In the genomic region with DNA sequence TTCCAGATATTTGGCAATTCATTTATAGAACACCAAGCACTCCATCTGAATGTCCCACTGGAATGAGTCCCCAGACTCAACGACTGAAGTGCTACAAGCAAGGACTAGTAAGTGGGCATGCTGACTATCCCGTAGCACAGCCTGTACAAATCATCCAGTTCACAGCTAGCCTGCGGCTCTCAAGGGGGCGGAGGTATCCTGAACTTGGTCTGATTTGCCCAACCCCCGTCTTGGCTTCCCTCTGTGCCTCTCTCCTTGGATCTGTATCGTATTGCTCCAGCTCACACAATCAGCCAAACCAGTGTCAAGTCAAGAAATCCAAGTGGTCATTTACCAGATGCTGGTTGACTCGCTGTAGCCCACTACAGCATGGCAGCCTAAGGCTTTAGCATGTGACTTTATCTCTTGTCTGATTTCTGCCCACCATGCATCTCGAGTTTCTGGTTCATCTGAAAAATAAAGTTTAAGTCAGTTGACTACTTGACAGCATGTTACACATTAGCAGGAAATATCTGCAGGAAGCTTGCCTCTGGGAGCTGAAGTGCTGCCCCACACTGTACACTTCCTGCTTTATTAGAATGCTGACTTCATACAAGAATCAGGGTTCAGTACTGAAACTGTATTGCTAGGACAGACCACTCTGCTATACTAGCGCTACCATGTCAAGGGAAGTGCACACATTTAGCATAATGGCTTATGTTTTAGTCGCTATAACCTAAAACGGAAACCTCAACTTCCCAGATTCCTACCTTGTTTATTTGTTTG, we compare ENCODE assay signal across 10 mouse cellular contexts. TPM values are rescaled to one million over a fixed set of nuclear protein-coding genes. Genes with fewer than 3 reads are reported as not detected.
A peak's percentile ranks its signal among the peaks of the same experiment; 100 is the strongest.
DNase-seq lines count a peak whose midpoint lies in the region; ATAC-seq and TF ChIP-seq lines count a peak whose summit lies in the region.
"Had no signal": no experiment of that assay in that cellular context is flagged by ENCODE, and none has a peak within 500 bp of the region (broad histone marks: within the 10 kb centered on the region; RNA-seq: fewer than 3 reads in every experiment).

No protein-coding gene starts in this region.

- H3K9me3 ChIP-seq in heart, embryonic 13.5 days: no peaks in the 10 kb centered on the region
- no peaks in the 10 kb centered on the region for H3K9me3 ChIP-seq in stomach, embryonic 16.5 days (replicated peaks; ENCODE audit: control insufficient read depth, low read length)
- H3K9me3 ChIP-seq in stomach, postnatal 0 days (ENCODE audit: control insufficient read depth, low read length): no peaks in the 10 kb centered on the region
- no peaks in the 10 kb centered on the region for H3K9me3 ChIP-seq in liver, embryonic 15.5 days (replicated peaks)

- no peak for TF ChIP-seq CTCF in stomach, postnatal 0 days (IDR thresholded peaks at IDR 0.05; ENCODE audit: low read depth)
- TF ChIP-seq CTCF in layer of hippocampus, adult 2 months (conservative IDR thresholded peaks at IDR 0.05): no peak

- DNase-seq in heart, postnatal 25 days (ENCODE audit: low spot score): no peak
- no peak for DNase-seq in stomach, postnatal 0 days (ENCODE audit: low spot score)
- DNase-seq in left cerebral cortex, postnatal 10 days (ENCODE audit: extremely low spot score in 1 of 2, low spot score in 2 of 2): no peak
- DNase-seq in layer of hippocampus, adult 2 months (ENCODE audit: low spot score in 2 of 2): no peak
- DNase-seq: cerebellum, postnatal 25 days; gastrocnemius, postnatal 25 days had no signal

- H3K27me3 ChIP-seq in heart, embryonic 13.5 days (replicated peaks): no peaks in the 10 kb centered on the region
- no peaks in the 10 kb centered on the region for H3K27me3 ChIP-seq in stomach, embryonic 16.5 days (ENCODE audit: control insufficient read depth, insufficient read depth, low read length)
- H3K27me3 ChIP-seq in stomach, postnatal 0 days (ENCODE audit: control insufficient read depth, insufficient read depth, low read length): no peaks in the 10 kb centered on the region
- no peaks in the 10 kb centered on the region for H3K27me3 ChIP-seq in liver, embryonic 15.5 days

- intact Hi-C loops in heart, postnatal 25 days (cut with DNase I): no loop called here
- intact Hi-C loops in left cerebral cortex, postnatal 10 days (cut with DNase I): no loop called here

- H3K27ac ChIP-seq in heart, embryonic 13.5 days (replicated peaks): peak overlapping the region; percentile 57
- H3K27ac ChIP-seq in stomach, embryonic 16.5 days (ENCODE audit: low read length): peak overlapping the region; percentile 55
- H3K27ac ChIP-seq in stomach, postnatal 0 days (replicated peaks): no peak overlapping the region
- 0 out of 2 replicates have a peak overlapping the region, but pooled peaks have one; percentile 19 for H3K27ac ChIP-seq in liver, embryonic 15.5 days (replicated peaks)
- no peak overlapping the region for H3K27ac ChIP-seq in layer of hippocampus, adult 2 months

- H3K9ac ChIP-seq in heart, embryonic 13.5 days: no peak overlapping the region
- H3K9ac ChIP-seq in stomach, embryonic 16.5 days (ENCODE audit: low read length): no peak overlapping the region
- no peak overlapping the region for H3K9ac ChIP-seq in stomach, postnatal 0 days (ENCODE audit: low read length)
- no peak overlapping the region for H3K9ac ChIP-seq in liver, embryonic 15.5 days

- H3K4me2 ChIP-seq in heart, embryonic 13.5 days: no peak overlapping the region
- no peak overlapping the region for H3K4me2 ChIP-seq in stomach, embryonic 16.5 days (ENCODE audit: low read depth, low read length)
- no peak overlapping the region for H3K4me2 ChIP-seq in stomach, postnatal 0 days (replicated peaks; ENCODE audit: low read depth)
- no peak overlapping the region for H3K4me2 ChIP-seq in liver, embryonic 15.5 days

- ATAC-seq in heart, embryonic 13.5 days (ENCODE audit: extremely low read depth, insufficient number of reproducible peaks, low FRiP score, low TSS enrichment): no peak
- ATAC-seq in stomach, embryonic 16.5 days (ENCODE audit: insufficient read depth, low FRiP score): no peak
- no peak; the same call in 1 of the 2 replicates for ATAC-seq in stomach, postnatal 0 days (ENCODE audit: low FRiP score, low TSS enrichment)
- peak; percentile 51 for ATAC-seq in liver, embryonic 15.5 days (ENCODE audit: insufficient read depth)
- ATAC-seq: intestine, postnatal 0 days had no signal

- H3K4me3 ChIP-seq in heart, embryonic 13.5 days: no peak overlapping the region
- no peak overlapping the region for H3K4me3 ChIP-seq in stomach, embryonic 16.5 days (replicated peaks; ENCODE audit: low read length)
- no peak overlapping the region for H3K4me3 ChIP-seq in stomach, postnatal 0 days (ENCODE audit: low read depth, low read length)
- H3K4me3 ChIP-seq in liver, embryonic 15.5 days (replicated peaks): no peak overlapping the region
- H3K4me3 ChIP-seq in layer of hippocampus, adult 2 months: no peak overlapping the region

- H3K36me3 ChIP-seq in heart, embryonic 13.5 days: peaks cover 58% of the 10 kb centered on the region
- peaks cover 9% of the 10 kb centered on the region; the same call in 1 of the 2 replicates for H3K36me3 ChIP-seq in stomach, embryonic 16.5 days (ENCODE audit: control insufficient read depth, insufficient read depth, low read length)
- peaks cover 9% of the 10 kb centered on the region for H3K36me3 ChIP-seq in stomach, postnatal 0 days (ENCODE audit: control insufficient read depth, insufficient read depth, low read length)
- peaks cover 55% of the 10 kb centered on the region for H3K36me3 ChIP-seq in liver, embryonic 15.5 days (replicated peaks)

- 68% methylated on average over 11 of the region's 11 CpGs for WGBS in heart, embryonic 13.5 days
- WGBS in stomach, embryonic 16.5 days: 77% methylated on average over 11 of the region's 11 CpGs
- 70% methylated on average over 11 of the region's 11 CpGs for WGBS in stomach, postnatal 0 days
- WGBS in liver, embryonic 15.5 days (ENCODE audit: insufficient replicate concordance): 68% methylated on average over 11 of the region's 11 CpGs

- H3K4me1 ChIP-seq in heart, embryonic 13.5 days: peaks cover 10% of the 10 kb centered on the region; the same call in 1 of the 2 replicates
- H3K4me1 ChIP-seq in stomach, embryonic 16.5 days (ENCODE audit: control insufficient read depth, insufficient read depth, low read length): no peaks in the 10 kb centered on the region
- no peaks in the 10 kb centered on the region for H3K4me1 ChIP-seq in stomach, postnatal 0 days (replicated peaks; ENCODE audit: control insufficient read depth, insufficient read depth)
- H3K4me1 ChIP-seq in liver, embryonic 15.5 days (replicated peaks): no peaks in the 10 kb centered on the region

- TF ChIP-seq EP300 in stomach, postnatal 0 days (optimal IDR thresholded peaks at IDR 0.05): no peak

RNA-seq across cellular contexts. Expression of a gene that starts 50.0 kb away (rescaled TPM):
- polyA plus RNA-seq in heart, embryonic 13.5 days (2015; fragmentation: Nextera tagmentation; extraction: Ambion mirVana): 16.5 and 18.1 TPM in 2 replicates
- total RNA-seq in heart, postnatal 25 days (2021): 10 to 100 TPM; 15.4 to 16.7 TPM
- polyA plus RNA-seq in stomach, embryonic 16.5 days (2015; fragmentation: Nextera tagmentation; extraction: Ambion mirVana): 23.5 and 24.1 TPM in 2 replicates
- polyA plus RNA-seq in stomach, postnatal 0 days (2015; fragmentation: Nextera tagmentation; extraction: Ambion mirVana): 7.7 and 8.3 TPM in 2 replicates
- 17.8 TPM in 2 replicates for polyA plus RNA-seq in liver, embryonic 15.5 days (2015; fragmentation: Nextera tagmentation; extraction: Ambion mirVana)
- 10 to 100 TPM; 62.6 to 67.3 TPM for total RNA-seq in left cerebral cortex, postnatal 10 days (2021)
- total RNA-seq in layer of hippocampus, adult 2 months (2021): 100 to 1,000 TPM; 106 to 108 TPM

Comparison
In these comparisons a context has a peak if more than half of its experiments do, and no peak if none do; other contexts are left out.
1. H3K27ac ChIP-seq: peak in heart, embryonic 13.5 days (single experiment), stomach, embryonic 16.5 days (single experiment) and liver, embryonic 15.5 days (single experiment); none in stomach, postnatal 0 days (single experiment) and layer of hippocampus, adult 2 months (single experiment).